Mouse (Mus musculus): ENCODE data around the gene Socs3. TPM values are rescaled to one million over a fixed set of nuclear protein-coding genes. Genes with fewer than 3 reads are reported as not detected.

Socs3 gene
- polyA plus RNA-seq, 1 experiment from 2014 or later, result 5.4 TPM

DNA sequence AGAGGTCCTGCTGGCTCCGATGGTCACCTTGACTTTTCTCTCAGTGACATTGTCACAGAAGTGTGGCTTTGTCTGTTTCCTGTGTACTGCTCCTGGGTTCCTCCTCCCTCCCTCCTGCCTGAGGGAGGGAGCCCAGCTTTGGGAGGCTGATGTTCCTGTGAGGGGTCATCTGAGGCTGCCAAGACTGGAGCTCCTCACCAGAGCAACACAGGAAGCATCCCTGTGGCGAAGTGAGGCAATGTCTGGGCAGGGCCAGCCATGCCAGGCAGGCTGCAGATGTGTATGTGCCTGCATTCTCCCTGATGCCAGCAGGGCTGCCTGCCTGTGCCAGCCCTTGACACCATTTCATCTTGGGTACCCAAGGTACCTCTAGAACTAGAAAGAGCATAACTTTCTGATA lies 15.8 kb downstream of the Socs3 start:
- 64% methylated on average over 2 of the region's 2 CpGs for whole genome bisulfite sequencing
- Histone ChIP-seq H3K36me3 (ENCODE audit: insufficient read depth) (no peaks in the 10 kb centered on the region), H3K9me3 (ENCODE audit: low read depth, low read length) (no peaks in the 10 kb centered on the region), H3K4me1 (ENCODE audit: insufficient read depth) (peaks cover 15% of the 10 kb centered on the region; the same call in 1 of the 2 replicates), H3K4me2 (no peak overlapping the region), H3K27ac (ENCODE audit: low read depth) (no peak overlapping the region), H3K4me3 (ENCODE audit: low read depth, low read length) (no peak overlapping the region), H3K9ac (no peak overlapping the region), H3K27me3 (ENCODE audit: insufficient read depth, low read length) (no peaks in the 10 kb centered on the region)
- DNase-seq (no peak), ATAC-seq (ENCODE audit: insufficient read depth) (no peak)
- TF ChIP-seq CTCF (IDR thresholded peaks at IDR 0.05; ENCODE audit: low read depth), result 0 out of 2 replicates have a peak, but pooled peaks have one; percentile 10

DNA sequence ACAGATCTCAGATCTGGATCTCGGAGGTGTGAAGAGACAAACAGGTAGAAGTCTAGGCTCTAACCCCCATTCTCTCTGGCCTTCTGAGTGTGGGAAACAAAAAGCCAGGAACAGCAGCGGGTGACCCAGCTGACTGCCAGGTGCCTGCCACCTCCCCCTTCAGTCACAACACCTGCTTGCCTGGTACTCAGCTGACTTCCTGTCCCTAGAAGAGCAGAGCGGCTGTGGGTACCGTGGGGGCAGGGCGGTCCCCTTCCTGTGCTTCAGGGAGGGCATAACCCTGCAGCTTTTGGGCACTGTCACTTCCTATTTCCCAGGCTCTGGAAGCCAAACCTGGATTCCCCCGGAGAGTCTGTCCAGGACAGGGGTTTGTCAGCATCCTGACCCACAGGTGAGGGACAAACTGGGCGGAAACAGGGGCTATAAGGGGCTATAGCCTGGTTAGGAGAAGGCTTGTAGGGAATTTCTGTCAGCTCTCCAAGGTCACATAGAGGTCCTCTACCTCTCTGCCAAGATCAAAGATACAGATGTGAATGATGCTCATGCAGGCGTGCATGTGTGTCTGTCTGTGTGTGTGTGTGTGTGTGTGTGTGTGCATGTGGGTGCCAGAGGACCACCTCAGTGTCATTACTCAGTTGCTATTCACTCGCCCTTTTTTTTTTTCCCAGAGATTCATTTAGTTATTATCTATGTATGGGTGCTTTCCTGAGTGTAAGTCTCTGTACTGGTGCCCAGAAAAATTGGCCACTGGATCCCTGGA lies 17.5 kb downstream of the Socs3 start:
- 53% methylated on average over 9 of the region's 9 CpGs for WGBS
- no peak for ATAC-seq (ENCODE audit: insufficient read depth)
- Histone ChIP-seq H3K4me2 (no peak overlapping the region), H3K4me1 (ENCODE audit: insufficient read depth) (0 out of 2 replicates have a peak, but pooled peaks cover 11% of the 10 kb centered on the region), H3K27ac (ENCODE audit: low read depth) (no peak overlapping the region), H3K36me3 (ENCODE audit: insufficient read depth) (no peaks in the 10 kb centered on the region), H3K4me3 (ENCODE audit: low read depth, low read length) (no peak overlapping the region), H3K27me3 (ENCODE audit: insufficient read depth, low read length) (no peaks in the 10 kb centered on the region), H3K9me3 (ENCODE audit: low read depth, low read length) (no peaks in the 10 kb centered on the region), H3K9ac (no peak overlapping the region)
- no peak for TF ChIP-seq CTCF (IDR thresholded peaks at IDR 0.05; ENCODE audit: low read depth)
- DNase-seq, result no peak

DNA sequence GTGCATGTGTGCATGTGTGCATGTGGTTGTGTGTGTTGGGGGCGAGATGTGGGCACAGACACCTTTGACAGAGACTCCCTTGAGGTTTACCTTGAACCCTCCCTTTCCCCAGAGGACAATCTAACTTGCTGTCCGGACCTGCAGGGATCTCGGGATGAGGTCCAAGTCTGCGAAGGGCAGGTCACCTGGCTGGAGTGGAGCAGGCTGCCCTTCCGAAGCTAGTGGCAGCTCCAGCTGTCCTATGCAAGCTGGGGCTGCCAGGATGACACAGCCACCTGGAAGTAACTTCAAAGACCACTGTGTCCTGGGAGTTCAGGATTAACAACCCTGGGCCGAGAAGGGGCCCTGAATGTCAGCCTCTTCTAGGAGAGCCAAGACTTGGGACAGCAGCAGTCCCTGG lies 18.5 kb downstream of the Socs3 start:
- 0 out of 2 replicates have a peak, but pooled peaks cover 11% of the 10 kb centered on the region for H3K4me1 ChIP-seq (ENCODE audit: insufficient read depth)
- no peak for TF ChIP-seq CTCF (IDR thresholded peaks at IDR 0.05; ENCODE audit: low read depth)
- H3K9me3 ChIP-seq (ENCODE audit: low read depth, low read length), result no peaks in the 10 kb centered on the region
- H3K4me2 ChIP-seq, result no peak overlapping the region
- H3K27ac ChIP-seq (ENCODE audit: low read depth), result no peak overlapping the region
- no peaks in the 10 kb centered on the region for H3K36me3 ChIP-seq (ENCODE audit: insufficient read depth)
- DNase-seq (no peak), ATAC-seq (ENCODE audit: insufficient read depth) (no peak)
- H3K4me3 ChIP-seq (ENCODE audit: low read depth, low read length), result no peak overlapping the region
- whole genome bisulfite sequencing, result 78% methylated on average over 6 of the region's 6 CpGs
- H3K9ac ChIP-seq, result no peak overlapping the region
- H3K27me3 ChIP-seq (ENCODE audit: insufficient read depth, low read length), result no peaks in the 10 kb centered on the region

DNA sequence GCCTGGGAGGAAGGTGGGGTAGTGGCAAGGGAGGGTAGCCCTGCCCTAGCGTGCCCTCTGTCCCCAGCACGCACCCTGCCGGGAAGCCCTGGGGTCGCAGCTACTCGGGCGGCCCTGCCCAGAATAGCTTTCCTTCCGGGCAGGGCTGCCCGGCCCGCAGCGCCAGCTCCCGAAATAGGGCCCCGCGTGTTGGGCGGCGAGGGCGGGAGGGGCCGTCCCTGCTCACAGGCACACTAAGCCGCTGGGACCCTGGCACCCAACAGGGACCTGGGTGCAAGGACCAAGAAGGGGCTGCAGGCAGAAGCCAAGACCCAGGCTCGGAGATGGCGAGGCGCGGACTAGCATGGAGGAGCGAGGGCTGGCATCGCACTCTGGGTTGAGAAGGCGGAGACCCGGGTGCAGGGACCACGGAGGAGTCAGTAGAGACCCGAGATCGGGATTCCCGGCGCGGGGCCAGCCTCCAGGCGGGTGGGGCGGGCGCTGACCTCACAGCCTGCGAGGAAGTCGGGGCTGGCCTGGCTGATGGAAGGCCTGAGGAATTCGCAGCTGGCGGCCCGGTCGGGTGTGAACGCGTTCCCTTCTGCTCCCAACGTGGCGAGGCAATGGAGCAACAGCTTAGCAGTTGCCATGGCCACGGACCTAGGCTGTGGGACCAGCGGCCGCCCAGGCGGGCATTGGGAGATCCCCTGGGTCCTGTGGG lies 20.3 kb downstream of the Socs3 start:
- Histone ChIP-seq H3K36me3 (ENCODE audit: insufficient read depth) (no peaks in the 10 kb centered on the region), H3K27ac (ENCODE audit: low read depth) (peak overlapping the region; percentile 40; the same call in 1 of the 2 replicates), H3K9me3 (ENCODE audit: low read depth, low read length) (no peaks in the 10 kb centered on the region), H3K4me3 (ENCODE audit: low read depth, low read length) (peak overlapping the region; percentile 30), H3K27me3 (ENCODE audit: insufficient read depth, low read length) (no peaks in the 10 kb centered on the region), H3K4me1 (ENCODE audit: insufficient read depth) (0 out of 2 replicates have a peak, but pooled peaks cover 9% of the 10 kb centered on the region), H3K4me2 (peak overlapping the region; percentile 73), H3K9ac (peak overlapping the region; percentile 49)
- under 1% methylated on average over 49 of the region's 49 CpGs for WGBS
- ATAC-seq (ENCODE audit: insufficient read depth), result peak; percentile 91
- DNase-seq, result peak; percentile 93
- peak; percentile 29; the same call in 1 of the 2 replicates for TF ChIP-seq CTCF (IDR thresholded peaks at IDR 0.05; ENCODE audit: low read depth)

DNA sequence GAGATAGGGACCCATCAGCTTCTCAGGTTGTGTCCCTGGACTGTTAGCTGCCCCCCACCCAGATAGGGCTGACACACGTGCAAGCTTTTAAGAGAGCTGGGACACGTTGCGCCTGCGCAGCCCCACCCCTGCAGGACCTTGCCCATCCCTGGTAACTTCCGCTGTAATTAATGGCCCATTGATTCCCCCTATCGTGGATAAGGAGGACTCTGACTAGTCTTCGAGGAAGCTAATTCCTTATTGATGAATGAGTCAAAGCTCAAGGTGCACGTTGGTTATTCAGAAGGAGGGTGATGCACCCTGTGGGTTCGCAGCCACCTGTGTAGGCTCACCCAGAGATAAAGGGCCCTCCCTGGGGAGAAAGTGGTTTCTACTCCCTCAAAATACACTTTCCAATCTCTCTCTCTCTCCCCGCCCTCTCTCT lies 22.8 kb downstream of the Socs3 start:
- DNase-seq (no peak), ATAC-seq (ENCODE audit: insufficient read depth) (no peak)
- H3K4me2 ChIP-seq, result no peak overlapping the region
- no peaks in the 10 kb centered on the region for H3K36me3 ChIP-seq (ENCODE audit: insufficient read depth)
- no peak overlapping the region for H3K27ac ChIP-seq (ENCODE audit: low read depth)
- no peak for TF ChIP-seq CTCF (IDR thresholded peaks at IDR 0.05; ENCODE audit: low read depth)
- no peak overlapping the region for H3K4me3 ChIP-seq (ENCODE audit: low read depth, low read length)
- H3K27me3 ChIP-seq (ENCODE audit: insufficient read depth, low read length), result no peaks in the 10 kb centered on the region
- H3K9ac ChIP-seq, result no peak overlapping the region
- H3K9me3 ChIP-seq (ENCODE audit: low read depth, low read length), result no peaks in the 10 kb centered on the region
- WGBS, result 67% methylated on average over 10 of the region's 10 CpGs
- 0 out of 2 replicates have a peak, but pooled peaks cover 9% of the 10 kb centered on the region for H3K4me1 ChIP-seq (ENCODE audit: insufficient read depth)

DNA sequence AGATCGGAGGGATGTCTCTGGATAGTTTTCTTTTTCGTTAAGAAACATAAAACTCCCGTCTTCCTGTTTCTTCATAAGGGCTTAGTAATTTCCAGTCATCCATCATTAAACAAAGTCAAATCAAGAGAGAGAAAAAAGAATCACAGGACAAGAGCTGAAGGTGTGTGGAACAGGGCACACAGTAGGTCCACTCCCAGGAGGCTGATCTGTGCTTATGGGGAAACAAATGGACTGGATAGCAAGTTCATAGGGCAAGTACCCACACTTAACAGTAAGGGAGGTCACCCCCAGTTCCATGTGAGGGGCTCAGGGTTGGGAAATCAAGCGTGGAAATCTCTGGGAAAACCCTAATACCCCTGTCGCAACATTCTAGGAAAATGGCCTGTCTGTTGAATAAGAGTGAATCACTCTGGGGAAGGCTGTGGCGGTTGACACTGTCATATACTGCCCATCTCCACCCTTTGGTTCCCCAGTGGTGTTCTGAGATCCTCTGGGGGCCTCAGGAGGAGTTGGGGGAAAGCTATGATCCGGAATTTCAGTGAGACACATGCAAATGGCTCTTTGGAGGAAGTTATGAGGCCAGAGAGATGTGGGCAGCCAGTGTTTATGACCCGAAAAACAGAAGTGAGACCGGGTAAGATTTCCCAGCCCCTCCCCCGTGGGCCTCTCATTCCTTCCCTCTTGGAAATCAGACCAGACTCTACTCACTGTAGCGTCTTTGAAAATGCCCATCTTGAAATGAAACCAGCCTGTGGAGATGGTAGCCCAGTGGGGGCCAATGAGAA lies 23.5 kb downstream of the Socs3 start:
- 69% methylated on average over 11 of the region's 11 CpGs for WGBS
- DNase-seq (no peak), ATAC-seq (ENCODE audit: insufficient read depth) (no peak)
- TF ChIP-seq CTCF (IDR thresholded peaks at IDR 0.05; ENCODE audit: low read depth), result no peak
- 0 out of 2 replicates have a peak, but pooled peaks cover 9% of the 10 kb centered on the region for H3K4me1 ChIP-seq (ENCODE audit: insufficient read depth)
- no peaks in the 10 kb centered on the region for H3K27me3 ChIP-seq (ENCODE audit: insufficient read depth, low read length)
- no peak overlapping the region for H3K4me2 ChIP-seq
- no peaks in the 10 kb centered on the region for H3K36me3 ChIP-seq (ENCODE audit: insufficient read depth)
- H3K9me3 ChIP-seq (ENCODE audit: low read depth, low read length), result no peaks in the 10 kb centered on the region
- no peak overlapping the region for H3K9ac ChIP-seq
- H3K27ac ChIP-seq (ENCODE audit: low read depth), result no peak overlapping the region
- H3K4me3 ChIP-seq (ENCODE audit: low read depth, low read length), result no peak overlapping the region
